Mouse (Mus musculus): ENCODE measurements at regions not wholly inside any gene's neighbourhood (a gene's known extent, or its start where the extent isn't known, plus 50 kb on each side); places are given as distances from the start of the nearest gene placed in this dataset.

DNA sequence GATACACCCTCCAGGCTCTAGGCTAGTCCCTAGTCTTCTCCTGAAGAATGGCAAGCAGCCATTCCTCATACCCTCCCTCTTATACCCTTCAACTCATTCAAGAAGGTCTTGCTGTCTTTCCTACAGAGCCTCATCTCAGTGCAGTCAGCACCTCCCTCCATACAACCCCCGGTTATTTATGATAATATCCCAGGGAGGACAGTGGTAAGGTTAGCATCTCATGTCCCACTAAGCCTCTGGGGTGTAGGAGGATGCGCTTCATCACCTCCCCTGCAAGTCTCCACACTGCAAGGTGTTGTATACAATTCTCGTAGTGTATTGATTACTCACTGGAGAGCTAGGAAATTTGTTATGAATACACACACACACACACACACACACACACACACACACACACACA, 80.2 kb upstream of the Shisa6 start:
- Histone ChIP-seq H3K27ac (ENCODE audit: low read depth, low read length) (no peak overlapping the region), H3K9ac (ENCODE audit: low read length) (no peak overlapping the region), H3K9me3 (ENCODE audit: control insufficient read depth, low read length) (no peaks in the 10 kb centered on the region), H3K4me2 (ENCODE audit: low read depth, low read length, severe bottlenecking) (no peak overlapping the region), H3K36me3 (ENCODE audit: control insufficient read depth, insufficient read depth, low read length) (no peaks in the 10 kb centered on the region), H3K27me3 (ENCODE audit: control insufficient read depth, insufficient read depth, low read length) (no peaks in the 10 kb centered on the region), H3K4me1 (replicated peaks; ENCODE audit: control insufficient read depth, insufficient read depth, low read length) (no peaks in the 10 kb centered on the region), H3K4me3 (ENCODE audit: low read depth, low read length) (no peak overlapping the region)
- no peak for ATAC-seq (replicated peaks; ENCODE audit: low FRiP score)
- WGBS, result 83% methylated on average over 3 of the region's 3 CpGs
- DNase-seq (ENCODE audit: low spot score), result no peak

DNA sequence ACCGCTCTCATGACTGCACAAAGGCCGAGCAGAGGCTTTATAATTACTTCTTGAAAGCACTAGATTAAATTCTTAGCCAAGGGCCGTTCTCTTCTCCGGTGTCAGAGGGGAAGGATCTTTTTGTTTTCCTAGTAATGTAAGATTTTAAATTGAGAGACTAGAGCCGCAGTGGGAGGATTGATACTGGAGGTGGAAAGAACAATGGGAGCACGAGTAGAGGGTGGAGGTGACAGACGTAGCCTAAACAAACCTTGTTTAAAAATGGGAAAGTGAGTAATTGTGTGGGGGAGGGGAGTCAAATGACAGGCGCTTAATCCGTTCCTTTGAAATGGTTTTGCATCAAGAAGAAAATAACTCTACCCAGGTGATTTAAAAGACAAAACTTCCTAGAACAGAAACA, 80.9 kb upstream of the Shisa6 start:
- H3K4me1 ChIP-seq (replicated peaks; ENCODE audit: control insufficient read depth, insufficient read depth, low read length), result no peaks in the 10 kb centered on the region
- no peak for DNase-seq (ENCODE audit: low spot score)
- H3K27ac ChIP-seq (ENCODE audit: low read depth, low read length), result no peak overlapping the region
- H3K4me2 ChIP-seq (ENCODE audit: low read depth, low read length, severe bottlenecking), result no peak overlapping the region
- no peak overlapping the region for H3K9ac ChIP-seq (ENCODE audit: low read length)
- H3K27me3 ChIP-seq (ENCODE audit: control insufficient read depth, insufficient read depth, low read length), result no peaks in the 10 kb centered on the region
- 23% methylated on average over 9 of the region's 9 CpGs for WGBS
- no peak for ATAC-seq (replicated peaks; ENCODE audit: low FRiP score)
- H3K36me3 ChIP-seq (ENCODE audit: control insufficient read depth, insufficient read depth, low read length), result no peaks in the 10 kb centered on the region
- no peaks in the 10 kb centered on the region for H3K9me3 ChIP-seq (ENCODE audit: control insufficient read depth, low read length)
- H3K4me3 ChIP-seq (ENCODE audit: low read depth, low read length), result no peak overlapping the region

DNA sequence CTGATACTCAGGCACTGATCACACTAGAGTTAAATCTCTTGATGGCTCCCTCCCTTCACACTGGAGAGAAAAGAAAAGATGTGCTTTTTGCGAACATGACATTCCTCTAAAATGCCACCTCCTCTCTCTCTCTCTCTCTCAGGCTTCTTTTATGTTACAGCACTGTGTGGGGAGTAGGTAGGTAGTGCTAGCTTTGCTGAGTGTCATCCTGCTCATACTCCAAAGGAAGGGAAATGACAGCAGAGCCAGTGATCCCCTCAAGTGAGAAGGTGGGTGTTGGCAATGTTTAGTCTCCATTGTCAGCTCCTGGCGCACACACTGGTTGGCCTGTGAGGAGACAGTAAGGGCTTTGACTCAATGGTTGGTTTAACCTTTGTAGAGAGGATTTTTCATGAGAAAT, 84.0 kb upstream of the Shisa6 start:
- Histone ChIP-seq H3K4me1 (replicated peaks; ENCODE audit: control insufficient read depth, insufficient read depth, low read length) (no peaks in the 10 kb centered on the region), H3K36me3 (ENCODE audit: control insufficient read depth, insufficient read depth, low read length) (no peaks in the 10 kb centered on the region), H3K4me2 (ENCODE audit: low read depth, low read length, severe bottlenecking) (no peak overlapping the region), H3K27ac (ENCODE audit: low read depth, low read length) (no peak overlapping the region), H3K9me3 (ENCODE audit: control insufficient read depth, low read length) (no peaks in the 10 kb centered on the region), H3K27me3 (ENCODE audit: control insufficient read depth, insufficient read depth, low read length) (no peaks in the 10 kb centered on the region), H3K4me3 (ENCODE audit: low read depth, low read length) (no peak overlapping the region), H3K9ac (ENCODE audit: low read length) (no peak overlapping the region)
- DNase-seq (ENCODE audit: low spot score), result no peak
- 93% methylated on average over 2 of the region's 2 CpGs for WGBS
- ATAC-seq (replicated peaks; ENCODE audit: low FRiP score), result no peak

DNA sequence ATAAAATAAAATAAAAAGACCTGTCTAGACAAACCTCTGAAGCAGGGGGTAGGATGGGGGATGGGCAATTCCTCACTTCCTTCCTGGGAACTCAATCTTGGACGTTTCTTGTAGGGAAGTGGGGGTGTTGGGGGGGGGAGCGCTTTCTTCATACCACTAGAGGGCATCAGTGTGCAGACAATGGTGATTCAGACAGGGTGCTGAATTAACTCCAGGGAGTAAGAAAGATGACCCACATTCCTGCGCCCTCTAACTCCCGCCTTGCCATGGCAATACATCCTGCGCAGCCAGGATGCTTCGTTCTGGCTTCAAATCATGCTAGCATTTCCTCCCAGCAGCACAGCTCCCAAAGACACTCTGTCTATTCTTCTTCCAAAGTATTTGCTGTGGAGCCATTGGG, 87.4 kb upstream of the Shisa6 start:
- Histone ChIP-seq H3K4me1 (replicated peaks; ENCODE audit: control insufficient read depth, insufficient read depth, low read length) (no peaks in the 10 kb centered on the region), H3K9ac (ENCODE audit: low read length) (no peak overlapping the region), H3K4me3 (ENCODE audit: low read depth, low read length) (no peak overlapping the region), H3K9me3 (ENCODE audit: control insufficient read depth, low read length) (no peaks in the 10 kb centered on the region), H3K27ac (ENCODE audit: low read depth, low read length) (no peak overlapping the region), H3K36me3 (ENCODE audit: control insufficient read depth, insufficient read depth, low read length) (no peaks in the 10 kb centered on the region), H3K27me3 (ENCODE audit: control insufficient read depth, insufficient read depth, low read length) (no peaks in the 10 kb centered on the region), H3K4me2 (ENCODE audit: low read depth, low read length, severe bottlenecking) (no peak overlapping the region)
- WGBS, result 17% methylated on average over 6 of the region's 6 CpGs
- DNase-seq (ENCODE audit: low spot score), result peak; percentile 55
- no peak for ATAC-seq (replicated peaks; ENCODE audit: low FRiP score)

DNA sequence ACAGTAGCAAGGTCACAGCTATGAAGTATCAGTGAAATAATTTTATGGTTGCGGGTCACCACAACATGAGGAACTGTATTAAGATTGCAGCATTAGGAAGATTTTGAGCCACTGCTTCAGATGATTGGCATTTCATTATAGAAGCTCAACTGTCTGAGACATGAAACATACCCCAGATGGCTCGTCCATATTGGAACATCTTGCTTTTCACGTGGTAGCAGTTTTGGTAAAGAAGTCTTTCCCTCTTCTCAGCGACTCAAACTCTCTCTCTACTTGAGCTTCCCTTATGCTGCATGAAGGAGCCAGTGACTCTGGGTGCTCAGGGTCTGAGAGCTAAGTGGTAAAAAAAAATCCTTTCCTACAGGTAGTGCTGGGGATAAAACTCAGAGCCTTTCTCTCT, 99.7 kb upstream of the Shisa6 start:
- no peak overlapping the region for H3K4me3 ChIP-seq (ENCODE audit: low read depth, low read length)
- H3K27ac ChIP-seq (ENCODE audit: low read depth, low read length), result no peak overlapping the region
- no peak for DNase-seq (ENCODE audit: low spot score)
- no peak overlapping the region for H3K4me2 ChIP-seq (ENCODE audit: low read depth, low read length, severe bottlenecking)
- no peaks in the 10 kb centered on the region for H3K4me1 ChIP-seq (replicated peaks; ENCODE audit: control insufficient read depth, insufficient read depth, low read length)
- no peak overlapping the region for H3K9ac ChIP-seq (ENCODE audit: low read length)
- H3K9me3 ChIP-seq (ENCODE audit: control insufficient read depth, low read length), result no peaks in the 10 kb centered on the region
- H3K36me3 ChIP-seq (ENCODE audit: control insufficient read depth, insufficient read depth, low read length), result no peaks in the 10 kb centered on the region
- WGBS, result 90% methylated on average over 4 of the region's 4 CpGs
- ATAC-seq (replicated peaks; ENCODE audit: low FRiP score), result no peak
- H3K27me3 ChIP-seq (ENCODE audit: control insufficient read depth, insufficient read depth, low read length), result no peaks in the 10 kb centered on the region

DNA sequence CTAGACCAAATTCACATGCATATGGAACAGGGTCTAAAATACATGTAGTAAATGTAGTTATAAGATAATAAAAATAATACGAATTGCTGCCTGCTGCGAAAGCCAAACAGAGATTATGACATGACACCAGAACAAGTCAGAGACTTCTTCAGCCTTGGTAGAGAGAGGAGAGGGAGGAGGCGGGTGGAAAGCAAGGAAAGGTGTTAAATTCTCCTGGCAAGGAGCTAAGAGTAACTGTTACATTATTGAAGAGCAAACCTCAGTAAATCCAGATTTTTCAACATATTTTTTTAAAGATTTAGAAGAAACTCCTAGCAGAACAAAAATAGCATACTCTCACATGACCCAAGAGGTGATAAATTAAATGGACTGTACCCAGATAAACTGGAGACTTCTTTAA, 131.0 kb upstream of the Shisa6 start:
- Histone ChIP-seq H3K27me3 (ENCODE audit: control insufficient read depth, insufficient read depth, low read length) (no peaks in the 10 kb centered on the region), H3K27ac (ENCODE audit: low read depth, low read length) (no peak overlapping the region), H3K9me3 (ENCODE audit: control insufficient read depth, low read length) (no peaks in the 10 kb centered on the region), H3K9ac (ENCODE audit: low read length) (no peak overlapping the region), H3K4me1 (replicated peaks; ENCODE audit: control insufficient read depth, insufficient read depth, low read length) (no peaks in the 10 kb centered on the region), H3K36me3 (ENCODE audit: control insufficient read depth, insufficient read depth, low read length) (no peaks in the 10 kb centered on the region), H3K4me2 (ENCODE audit: low read depth, low read length, severe bottlenecking) (no peak overlapping the region), H3K4me3 (ENCODE audit: low read depth, low read length) (no peak overlapping the region)
- WGBS, result 88% methylated on average over 3 of the region's 3 CpGs
- no peak for ATAC-seq (replicated peaks; ENCODE audit: low FRiP score)
- DNase-seq (ENCODE audit: low spot score), result no peak

DNA sequence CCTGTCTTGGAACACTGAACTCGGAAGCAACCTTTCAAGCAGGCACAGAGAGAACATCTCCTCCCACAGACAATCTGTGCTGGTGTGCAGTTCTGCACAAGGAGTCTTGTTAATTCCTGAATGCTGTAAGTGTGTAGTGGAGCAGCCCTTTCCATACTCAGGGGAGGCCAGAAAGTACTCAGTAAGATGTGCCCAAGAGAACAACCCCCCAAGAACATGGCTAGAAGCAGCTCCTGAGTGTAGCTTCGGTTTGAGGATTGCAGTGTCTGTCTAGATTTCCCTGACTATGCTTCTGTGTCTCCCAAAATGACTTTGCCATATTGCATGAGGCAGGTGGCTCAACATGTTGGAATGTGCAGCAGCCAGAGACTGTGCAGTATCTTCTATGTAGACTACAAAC, 148.8 kb upstream of the Shisa6 start:
- Histone ChIP-seq H3K9ac (ENCODE audit: low read length) (no peak overlapping the region), H3K36me3 (ENCODE audit: control insufficient read depth, insufficient read depth, low read length) (no peaks in the 10 kb centered on the region), H3K4me1 (replicated peaks; ENCODE audit: control insufficient read depth, insufficient read depth, low read length) (no peaks in the 10 kb centered on the region), H3K4me3 (ENCODE audit: low read depth, low read length) (no peak overlapping the region), H3K9me3 (ENCODE audit: control insufficient read depth, low read length) (no peaks in the 10 kb centered on the region), H3K27me3 (ENCODE audit: control insufficient read depth, insufficient read depth, low read length) (no peaks in the 10 kb centered on the region), H3K4me2 (ENCODE audit: low read depth, low read length, severe bottlenecking) (no peak overlapping the region), H3K27ac (ENCODE audit: low read depth, low read length) (no peak overlapping the region)
- ATAC-seq (replicated peaks; ENCODE audit: low FRiP score) (no peak), DNase-seq (ENCODE audit: low spot score) (no peak)
- 55% methylated on average over 2 of the region's 2 CpGs for WGBS

DNA sequence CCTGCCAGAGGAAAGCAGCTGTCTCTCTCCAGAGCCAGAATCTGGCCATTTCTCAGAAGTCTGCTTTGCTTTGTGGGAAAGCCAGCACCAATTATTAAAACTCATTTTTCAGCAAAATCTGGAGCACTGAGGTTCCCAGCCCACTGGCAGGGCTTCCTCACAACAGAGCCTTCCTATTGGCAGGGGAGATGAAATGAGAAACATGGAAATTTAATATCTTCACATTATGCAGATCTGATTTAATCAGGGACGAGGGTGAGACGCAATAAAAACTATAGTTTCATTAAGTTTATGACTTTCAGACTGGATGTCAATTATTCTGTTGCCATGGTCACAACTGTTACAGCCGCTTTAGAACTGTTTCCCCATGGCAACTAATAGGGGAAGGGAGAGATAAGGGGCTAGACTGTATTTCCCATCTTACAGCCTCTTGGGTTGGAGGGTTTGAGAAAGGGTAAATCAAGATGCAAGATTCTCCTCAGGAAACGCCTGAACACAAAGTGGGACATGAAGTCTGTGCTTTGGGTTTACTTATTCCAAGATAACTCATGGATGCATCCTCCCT, 154.4 kb upstream of the Shisa6 start:
- no peak overlapping the region for H3K4me2 ChIP-seq (ENCODE audit: low read depth, low read length, severe bottlenecking)
- ATAC-seq (replicated peaks; ENCODE audit: low FRiP score), result no peak

DNA sequence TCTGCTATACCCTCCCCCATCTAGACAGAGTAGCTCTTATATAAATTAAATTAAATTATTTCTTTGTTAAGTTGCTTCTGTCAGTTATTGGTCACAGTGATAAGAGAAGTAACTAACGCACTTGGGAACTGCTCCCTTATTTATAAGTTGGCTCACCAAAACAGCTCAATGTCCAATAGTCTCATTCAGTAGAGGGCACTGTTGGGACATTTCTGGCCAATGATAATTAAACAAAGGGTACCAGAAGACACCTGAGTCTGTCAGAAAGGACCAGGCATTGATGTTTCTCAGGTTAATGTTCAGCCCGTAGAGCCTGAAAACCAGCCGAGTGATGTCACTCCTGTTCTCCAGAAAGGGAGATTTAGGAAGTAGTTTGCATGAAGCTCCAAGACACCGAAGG, 156.1 kb upstream of the Shisa6 start:
- Histone ChIP-seq H3K9ac (ENCODE audit: low read length) (no peak overlapping the region), H3K4me1 (replicated peaks; ENCODE audit: control insufficient read depth, insufficient read depth, low read length) (no peaks in the 10 kb centered on the region), H3K27me3 (ENCODE audit: control insufficient read depth, insufficient read depth, low read length) (no peaks in the 10 kb centered on the region), H3K36me3 (ENCODE audit: control insufficient read depth, insufficient read depth, low read length) (no peaks in the 10 kb centered on the region), H3K27ac (ENCODE audit: low read depth, low read length) (no peak overlapping the region), H3K4me2 (ENCODE audit: low read depth, low read length, severe bottlenecking) (no peak overlapping the region), H3K4me3 (ENCODE audit: low read depth, low read length) (no peak overlapping the region), H3K9me3 (ENCODE audit: control insufficient read depth, low read length) (no peaks in the 10 kb centered on the region)
- DNase-seq (ENCODE audit: low spot score), result no peak
- no peak for ATAC-seq (replicated peaks; ENCODE audit: low FRiP score)
- 95% methylated on average over 4 of the region's 4 CpGs for WGBS

More for the DNA sequence above, 154.4 kb upstream of the Shisa6 start:
- Histone ChIP-seq H3K27me3 (ENCODE audit: control insufficient read depth, insufficient read depth, low read length) (no peaks in the 10 kb centered on the region), H3K9me3 (ENCODE audit: control insufficient read depth, low read length) (no peaks in the 10 kb centered on the region), H3K36me3 (ENCODE audit: control insufficient read depth, insufficient read depth, low read length) (no peaks in the 10 kb centered on the region), H3K9ac (ENCODE audit: low read length) (no peak overlapping the region), H3K4me1 (replicated peaks; ENCODE audit: control insufficient read depth, insufficient read depth, low read length) (no peaks in the 10 kb centered on the region), H3K27ac (ENCODE audit: low read depth, low read length) (no peak overlapping the region), H3K4me3 (ENCODE audit: low read depth, low read length) (no peak overlapping the region)
- no peak for DNase-seq (ENCODE audit: low spot score)
- 73% methylated on average over 4 of the region's 4 CpGs for WGBS
